Mouse (Mus musculus) erythroblast, adult 5-6 weeks (primary cell): ENCODE measurements around the gene Slc16a2. TPM values are rescaled to one million over a fixed set of nuclear protein-coding genes. Genes with fewer than 3 reads are reported as not detected.
"Not testable (repeated sequence)": the region's sequence is repeated elsewhere in the genome, so short reads cannot be mapped to it uniquely, and the experiment has no call there.

Source experiments
- ATAC-seq: replicated peaks from 2 replicates; pipeline ENCODE4 v1.8.0; 2016; ENCODE audit warnings: moderate number of reproducible peaks, mild to moderate bottlenecking, moderate TSS enrichment, inconsistent platforms; ENCODE audit not compliant: poor library complexity, low FRiP score, severe bottlenecking
- total RNA-seq, 2 experiments: library from RNA; stranded (forward) in 1 of 2; stranded (reverse) in 1 of 2; fragments of 150-400 nt in 1 of 2; fragments of 200-764, 138-1000 nt in 1 of 2; gene quantifications; 2 replicates each; pipeline versions ENCODE4 v1.2.3 to v1.2.4; 2015 to 2017; ENCODE audit warnings: low replicate concordance in 2 of 2

The Slc16a2 gene
- total RNA-seq, 2 experiments from 2014 or later: 0.19 TPM; not detected in 1

DNA sequence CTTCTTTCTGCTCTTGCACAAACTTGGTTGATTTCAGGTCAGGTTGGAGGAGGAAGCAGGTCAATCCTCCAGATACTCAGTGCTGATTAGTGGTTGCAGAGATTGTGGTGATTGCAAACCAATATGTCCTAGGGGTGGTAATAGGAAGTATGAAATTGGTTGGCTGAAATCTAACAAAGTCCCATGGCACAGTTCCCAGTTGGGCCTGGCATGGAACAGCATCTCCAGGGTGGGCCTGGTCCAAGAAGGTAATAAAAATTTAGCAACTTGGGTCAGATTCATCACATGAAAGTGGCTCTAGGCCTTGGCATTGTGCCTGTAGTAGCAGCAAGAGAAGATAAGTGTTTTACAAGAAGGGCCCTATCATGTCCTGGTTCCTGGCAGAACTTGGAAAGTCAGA lies 151.5 kb downstream of the Slc16a2 start:
- no peak for ATAC-seq

DNA sequence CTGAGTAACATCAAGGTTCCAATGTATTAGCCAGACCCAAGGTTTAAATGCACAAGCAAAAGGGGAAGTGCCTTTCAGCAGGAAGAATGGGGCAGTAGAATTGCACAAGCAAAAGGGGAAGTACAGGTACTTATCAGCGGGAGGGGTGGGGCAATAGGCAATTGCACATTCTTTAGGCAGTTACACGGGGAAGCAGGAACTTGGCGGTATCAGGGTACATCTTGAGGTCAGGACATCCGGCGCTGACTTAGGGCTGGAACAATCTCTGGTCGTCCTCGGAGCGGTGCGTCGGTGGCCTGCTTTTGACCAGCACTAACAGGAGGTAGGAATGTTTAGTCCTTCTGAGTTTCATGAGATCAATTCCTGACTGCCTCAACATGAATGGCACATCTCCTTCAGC lies 157.3 kb downstream of the Slc16a2 start:
- not testable (repeated sequence) for ATAC-seq

DNA sequence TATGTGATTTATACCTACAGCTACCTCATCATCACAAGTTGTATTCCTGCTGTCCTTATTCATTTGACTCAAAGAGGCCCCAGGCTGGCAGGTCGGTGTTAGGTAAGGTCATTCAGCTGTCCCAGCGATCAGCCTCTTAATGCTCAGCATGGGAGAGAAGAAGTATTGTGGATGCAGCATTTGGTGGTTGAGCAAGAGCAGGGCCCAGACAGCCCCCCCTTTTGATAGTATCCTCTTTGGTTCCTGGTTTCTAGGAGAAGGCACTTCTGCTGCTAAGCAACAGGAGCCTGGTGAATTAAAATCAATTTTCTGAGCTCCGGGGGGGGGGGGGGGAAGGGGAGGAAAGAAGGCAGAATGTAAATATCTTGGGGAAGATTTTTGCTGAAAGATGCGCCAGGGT lies 162.8 kb downstream of the Slc16a2 start:
- no peak for ATAC-seq

DNA sequence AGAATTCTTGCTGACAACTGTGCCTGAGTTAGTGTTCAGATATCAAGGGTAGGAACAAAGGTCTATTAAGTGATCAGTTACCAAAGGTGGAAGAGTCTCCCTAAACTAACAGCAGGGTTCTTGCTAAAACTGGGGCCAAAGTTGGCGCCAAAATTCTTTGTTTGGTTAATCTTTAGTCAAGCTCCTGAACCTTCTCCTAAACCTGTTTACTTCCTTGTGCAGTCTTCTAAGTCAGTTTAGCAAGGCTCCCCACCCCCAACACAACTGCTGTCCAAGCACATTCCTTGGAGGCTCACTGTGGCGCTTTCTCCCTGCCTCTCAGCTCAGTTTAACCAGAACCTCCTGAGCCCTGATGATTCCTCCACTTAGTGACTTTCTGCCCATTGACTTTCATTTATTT lies 168.8 kb downstream of the Slc16a2 start:
- no peak for ATAC-seq

DNA sequence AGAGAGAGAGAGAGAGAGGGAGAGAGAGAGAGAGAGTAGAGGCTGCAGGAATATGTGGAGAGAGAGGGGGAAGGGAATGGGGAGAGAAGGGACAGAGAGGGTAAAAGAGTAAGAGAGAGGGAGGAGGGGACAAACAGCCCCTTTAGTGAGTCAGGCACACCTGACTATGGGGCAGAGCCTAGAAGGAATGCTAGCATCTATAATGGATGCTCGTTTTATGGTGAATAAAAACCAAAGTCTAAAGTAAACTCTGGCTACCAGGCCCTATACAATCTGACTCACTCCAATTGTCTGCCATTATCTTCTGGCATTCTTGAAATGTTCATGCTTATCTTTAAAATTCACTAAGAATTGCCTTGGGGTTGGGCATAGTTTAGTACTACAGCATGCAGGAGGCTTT lies 169.7 kb downstream of the Slc16a2 start:
- ATAC-seq: no peak

Other genes with a start within 250 kb of the Slc16a2 start
- gene Zcchc13, start 191.4 kb downstream of the Slc16a2 start, total RNA-seq (2015; ENCODE audit: low replicate concordance): 3.1 TPM in 1 of 2 replicates, not detected in the other
- not detected in 2 replicates for gene Zcchc13, start 191.4 kb downstream of the Slc16a2 start, total RNA-seq (2017; ENCODE audit: low replicate concordance)
- gene Rlim, start 159.3 kb upstream of the Slc16a2 start, total RNA-seq (2015; ENCODE audit: low replicate concordance): 15.4 and 15.9 TPM in 2 replicates
- 27.4 and 31.5 TPM in 2 replicates for gene Rlim, start 159.3 kb upstream of the Slc16a2 start, total RNA-seq (2017; ENCODE audit: low replicate concordance)